Mouse (Mus musculus): ENCODE measurements around the gene Gbp5.
"Not testable (repeated sequence)": the region's sequence is repeated elsewhere in the genome, so short reads cannot be mapped to it uniquely, and the experiment has no call there.

Gene Gbp5

DNA sequence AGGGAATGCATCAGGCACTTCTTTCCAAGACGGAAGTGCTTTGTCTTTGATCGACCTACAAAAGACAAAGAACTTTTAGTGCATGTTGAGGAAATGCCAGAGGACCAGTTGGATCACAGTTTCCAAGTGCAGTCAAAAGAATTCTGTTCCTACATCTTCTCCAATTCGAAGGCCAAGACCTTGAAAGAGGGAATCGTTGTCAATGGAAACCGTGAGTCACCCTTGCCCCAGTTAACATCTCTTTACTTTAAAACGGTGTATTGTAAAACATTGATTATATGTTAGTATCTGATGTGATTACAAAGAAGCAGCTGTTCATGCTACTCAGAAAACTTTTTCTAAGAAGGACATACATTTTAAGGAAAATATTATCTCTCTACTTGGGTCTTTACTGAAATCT, 47.6 kb downstream of the Gbp5 start:
- DNase-seq (ENCODE audit: low read depth, low spot score): no peak

DNA sequence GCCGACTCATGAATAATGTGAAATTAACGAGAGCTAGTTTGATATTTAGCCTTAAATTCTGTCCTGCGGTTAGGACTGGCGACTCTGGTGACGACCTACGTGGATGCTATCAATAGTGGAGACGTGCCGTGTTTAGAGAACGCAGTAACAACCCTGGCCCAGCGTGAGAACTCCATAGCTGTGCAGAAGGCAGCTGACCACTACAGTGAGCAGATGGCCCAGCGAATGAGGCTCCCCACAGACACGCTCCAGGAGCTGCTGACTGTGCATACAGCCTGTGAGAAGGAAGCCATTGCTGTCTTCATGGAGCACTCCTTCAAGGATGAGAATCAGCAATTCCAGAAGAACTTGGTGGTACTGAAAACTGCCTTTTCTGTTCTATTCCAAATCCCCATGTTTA, 49.0 kb downstream of the Gbp5 start:
- DNase-seq (ENCODE audit: low read depth, low spot score): not testable (repeated sequence)

DNA sequence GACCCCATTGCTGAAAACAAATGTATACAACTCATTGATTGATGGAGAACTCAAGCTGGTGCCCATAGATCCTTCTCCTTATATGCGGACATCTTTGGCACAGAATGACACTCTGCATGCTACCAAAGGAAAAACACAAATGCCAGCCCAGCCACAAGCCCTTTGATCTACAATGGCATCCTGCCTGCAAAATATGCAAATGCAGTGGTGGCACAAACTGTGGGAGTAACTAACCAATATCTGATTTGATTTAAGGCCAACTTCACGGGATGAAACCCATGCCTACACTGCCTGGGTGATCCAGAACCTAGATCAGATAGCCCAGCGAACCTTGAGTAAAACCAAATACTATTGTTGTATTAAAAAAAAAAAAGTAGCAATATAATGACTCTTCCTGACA, 52.9 kb downstream of the Gbp5 start:
- DNase-seq (ENCODE audit: low read depth, low spot score): no peak

DNA sequence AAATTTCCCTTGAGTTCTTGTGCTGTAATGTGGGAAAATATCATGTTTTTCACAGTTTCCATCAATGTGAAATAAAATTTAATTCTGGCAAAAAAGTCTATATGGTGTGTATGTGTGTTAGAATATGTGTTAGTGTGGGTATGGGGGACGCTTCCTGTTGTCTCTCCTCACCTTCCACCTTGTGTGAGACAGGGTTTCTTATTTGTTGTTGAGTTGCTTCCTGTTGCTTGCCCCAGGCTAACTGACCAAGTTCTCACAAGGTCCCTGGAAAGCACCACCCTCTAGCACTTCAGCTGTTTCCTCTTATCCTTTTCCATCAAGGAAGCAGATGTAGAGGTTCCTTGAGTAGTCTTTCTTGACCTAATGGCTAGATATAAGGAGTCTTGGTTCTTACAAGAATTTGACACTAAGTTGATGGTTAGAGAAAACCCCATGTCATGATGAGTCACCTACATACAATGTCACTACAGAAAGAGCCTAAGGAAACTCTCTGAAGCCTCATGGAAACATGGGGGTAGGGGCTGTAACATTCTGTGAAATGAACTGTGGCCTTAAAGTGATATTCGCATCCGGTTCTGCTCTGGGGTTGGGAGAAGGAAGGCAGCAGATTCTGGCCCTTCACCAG, 56.4 kb downstream of the Gbp5 start:
- no peak for DNase-seq (ENCODE audit: low read depth, low spot score)

DNA sequence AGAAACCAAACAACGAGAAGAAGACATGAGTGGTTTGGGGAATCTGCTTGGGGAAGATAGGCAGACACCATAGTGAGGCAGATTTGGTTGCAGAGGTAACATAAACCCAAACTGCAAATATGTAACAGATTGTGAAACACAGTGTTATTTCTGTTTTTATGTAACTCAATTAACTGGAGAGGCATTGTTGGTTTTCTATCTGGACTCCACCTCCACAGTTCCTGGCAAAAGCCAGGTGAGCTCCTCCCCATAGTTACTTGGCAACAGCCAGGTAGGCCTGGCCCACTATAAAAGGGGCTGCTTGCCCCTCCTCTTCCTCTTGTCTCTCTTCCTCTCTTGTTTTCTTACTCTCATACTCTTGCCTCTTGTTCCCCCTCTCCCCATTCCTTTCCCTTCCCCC, 60.8 kb downstream of the Gbp5 start:
- DNase-seq (ENCODE audit: low read depth, low spot score): no peak

DNA sequence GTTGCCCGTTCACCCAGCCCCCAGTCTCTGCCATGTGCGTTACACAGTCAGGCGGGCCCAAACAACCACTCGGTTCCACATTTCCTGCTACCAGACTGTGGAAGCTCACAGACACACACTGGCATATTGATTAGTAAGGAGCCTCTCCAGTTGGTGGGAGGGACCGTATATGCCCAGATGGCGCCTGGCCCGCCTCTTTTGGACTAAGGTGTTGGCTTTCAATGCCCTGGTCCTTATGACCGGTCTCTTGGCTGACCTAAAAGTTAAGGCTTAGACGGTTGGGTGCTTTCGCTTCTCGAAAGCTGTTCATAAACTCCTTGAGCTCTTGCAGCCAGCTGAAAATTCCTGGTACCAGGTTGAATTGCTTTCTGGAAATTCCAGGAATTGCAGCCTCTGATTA, 61.8 kb downstream of the Gbp5 start:
- no peak for DNase-seq (ENCODE audit: low read depth, low spot score)

DNA sequence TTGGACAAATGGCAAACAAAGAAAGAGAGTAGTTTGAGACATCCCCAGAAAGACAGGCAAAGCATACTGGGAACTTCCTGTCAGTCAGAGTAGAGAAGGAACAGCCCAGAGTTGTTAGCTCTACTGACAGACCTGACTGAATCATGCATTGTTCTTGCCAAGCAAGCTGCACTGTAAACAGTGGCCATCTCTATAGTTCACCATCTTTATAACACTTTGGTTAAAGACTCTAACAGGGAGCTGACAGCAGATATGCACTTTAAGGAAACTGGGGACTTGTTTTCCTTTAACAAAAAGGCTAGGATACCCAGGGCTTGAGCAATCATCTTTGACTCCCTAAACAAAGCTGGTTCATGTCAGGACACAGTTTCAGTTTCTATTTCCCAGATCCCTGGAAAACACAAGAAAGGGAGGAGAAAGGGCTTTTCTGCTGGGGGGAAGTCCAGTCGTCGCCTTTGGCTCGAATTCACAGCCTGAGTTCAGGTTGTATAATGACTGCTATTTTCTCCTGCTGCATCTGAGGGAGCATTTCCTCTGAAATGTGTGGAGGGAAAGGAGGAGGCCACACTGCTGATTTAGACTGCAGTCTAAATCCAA, 66.0 kb downstream of the Gbp5 start, which contains the start of gene Gbp3:
TSS of gene Gbp3 (plus strand) at position 395 of the 597 bp plus-strand sequence.
- DNase-seq (ENCODE audit: low read depth, low spot score): peak; percentile 8

DNA sequence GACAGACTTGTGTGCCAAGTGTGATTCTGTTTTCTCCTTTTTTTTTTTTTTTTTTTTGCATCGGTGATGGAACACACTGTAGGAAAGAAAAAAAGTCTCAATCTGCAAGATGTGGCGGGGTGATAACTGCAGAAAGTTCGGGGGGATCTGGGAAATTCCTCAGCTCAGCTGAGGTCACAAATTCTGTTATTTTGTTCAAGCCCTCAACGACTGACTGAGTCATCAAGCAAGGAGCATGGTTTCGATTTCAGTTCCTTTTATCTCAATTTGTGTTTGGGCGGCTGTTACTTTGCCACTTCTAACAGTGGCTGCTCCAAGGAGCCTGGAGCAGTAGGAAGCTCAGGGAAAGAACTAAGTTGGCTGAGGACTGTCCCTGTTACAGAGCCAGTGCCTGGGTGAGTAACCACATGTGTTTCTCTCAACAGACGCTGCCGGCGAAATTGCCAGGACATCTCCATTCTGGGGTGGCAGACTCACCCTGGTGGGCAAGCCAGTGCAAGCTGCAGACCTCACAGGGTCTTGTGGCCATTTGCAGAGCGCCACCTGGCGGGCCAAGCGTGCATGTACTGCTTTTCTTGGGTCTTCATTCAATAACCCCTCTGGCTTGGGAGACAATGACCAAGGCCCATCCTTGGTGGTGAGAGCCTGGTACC, 66.6 kb downstream of the Gbp5 start:
- DNase-seq (ENCODE audit: low read depth, low spot score): peak; percentile 83

DNA sequence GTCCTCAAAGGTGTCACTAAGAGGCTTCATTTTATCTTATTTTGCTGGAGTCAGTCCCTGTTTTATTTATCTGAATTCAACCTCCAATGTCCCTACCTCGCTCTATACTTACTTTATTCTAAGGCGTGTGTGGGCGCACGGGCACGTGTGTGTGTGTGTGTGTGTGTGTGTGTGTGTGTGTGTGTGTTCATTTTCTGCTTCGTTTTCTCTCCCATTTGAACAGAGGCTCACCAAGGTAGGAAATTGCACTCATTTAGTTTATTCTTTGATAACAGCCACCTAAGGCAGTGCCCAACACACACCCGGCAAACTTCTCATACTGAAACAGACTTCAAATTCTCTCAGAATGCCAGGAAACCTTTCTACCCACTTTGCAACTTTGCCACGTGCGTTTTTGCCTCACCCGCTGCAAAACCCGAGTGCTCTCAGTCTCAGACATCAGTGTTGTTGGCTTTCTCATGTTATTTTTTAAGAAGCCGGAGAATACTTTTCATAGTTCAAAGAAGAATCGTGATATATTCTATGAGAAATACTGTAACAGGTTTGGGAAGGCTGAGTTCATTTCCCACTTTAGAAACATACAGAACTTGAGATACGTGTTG, 67.4 kb downstream of the Gbp5 start:
- DNase-seq (ENCODE audit: low read depth, low spot score): no peak

DNA sequence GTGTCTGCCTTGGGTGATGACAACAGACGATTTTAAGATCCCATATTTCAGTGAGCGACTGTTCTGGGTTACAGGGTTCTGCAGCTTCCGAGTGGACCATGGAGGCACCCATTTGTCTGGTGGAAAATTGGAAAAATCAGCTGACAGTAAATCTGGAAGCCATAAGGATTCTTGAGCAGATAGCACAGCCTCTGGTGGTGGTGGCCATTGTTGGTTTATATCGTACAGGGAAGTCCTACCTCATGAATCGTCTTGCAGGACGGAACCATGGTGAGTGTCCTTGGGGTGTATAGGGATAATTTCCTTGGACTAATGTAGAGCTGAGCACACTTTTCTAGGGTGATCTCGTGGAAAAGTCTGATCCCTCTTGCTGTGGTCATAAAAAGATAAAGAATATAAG, 67.9 kb downstream of the Gbp5 start:
- DNase-seq (ENCODE audit: low read depth, low spot score): no peak

DNA sequence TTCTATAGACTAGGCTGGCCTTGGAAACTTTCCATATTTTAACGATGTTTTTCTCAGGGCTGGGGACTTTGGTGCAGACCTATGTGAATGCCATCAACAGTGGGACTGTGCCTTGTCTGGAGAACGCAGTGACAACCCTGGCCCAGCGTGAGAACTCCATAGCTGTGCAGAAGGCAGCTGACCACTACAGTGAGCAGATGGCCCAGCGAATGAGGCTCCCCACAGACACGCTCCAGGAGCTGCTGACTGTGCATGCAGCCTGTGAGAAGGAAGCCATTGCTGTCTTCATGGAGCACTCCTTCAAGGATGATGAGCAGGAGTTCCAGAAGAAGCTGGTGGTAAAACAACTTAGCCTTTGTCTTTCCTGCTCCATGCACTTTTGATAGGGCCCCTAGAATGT, 73.7 kb downstream of the Gbp5 start:
- DNase-seq (ENCODE audit: low read depth, low spot score): peak; percentile 19

DNA sequence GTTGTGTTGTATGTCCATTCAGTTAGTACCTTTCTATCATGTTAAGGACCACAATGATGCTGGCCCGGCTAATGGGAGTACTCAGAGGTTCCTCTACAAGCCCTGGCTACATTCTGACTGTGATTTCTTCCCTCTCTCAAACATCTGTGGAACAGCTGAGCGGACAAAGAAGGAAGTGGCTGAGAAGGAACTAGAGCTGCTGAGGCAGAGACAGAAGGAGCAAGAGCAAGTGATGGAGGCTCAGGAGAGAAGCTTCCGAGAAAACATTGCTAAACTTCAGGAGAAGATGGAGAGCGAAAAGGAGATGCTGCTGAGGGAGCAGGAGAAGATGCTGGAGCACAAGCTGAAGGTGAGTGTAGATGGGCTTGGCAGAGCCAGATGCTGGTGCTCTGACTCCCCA, 77.0 kb downstream of the Gbp5 start:
- DNase-seq (ENCODE audit: low read depth, low spot score): no peak
